Mouse (Mus musculus): ENCODE measurements around the gene Hoxa4. TPM values are rescaled to one million over a fixed set of nuclear protein-coding genes. Genes with fewer than 3 reads are reported as not detected.
A peak's percentile ranks its signal among the peaks of the same experiment; 100 is the strongest.

Gene Hoxa4
- total and polyA plus RNA-seq, 2 experiments from 2014 or later = 0.22 TPM; not detected in 1

- H3K4me2 ChIP-seq (ENCODE audit: low read depth, low read length, poor library complexity, severe bottlenecking) = no peak overlapping the region
- no peaks in the 10 kb centered on the region for H3K36me3 ChIP-seq (ENCODE audit: insufficient read depth, low read length)
- peaks cover 81% of the 10 kb centered on the region for H3K27me3 ChIP-seq (ENCODE audit: insufficient read depth, low read length)
- H3K4me1 ChIP-seq (ENCODE audit: insufficient read depth, low read length) = peaks cover 2% of the 10 kb centered on the region; the same call in 1 of the 2 replicates
- no peak overlapping the region for H3K27ac ChIP-seq (ENCODE audit: low read depth, low read length)
- H3K4me3 ChIP-seq (ENCODE audit: low read depth, low read length) = peak overlapping the region; percentile 13; the same call in 1 of the 2 replicates
- ATAC-seq (ENCODE audit: low FRiP score) (no peak), DNase-seq (ENCODE audit: low spot score) (no peak)
- H3K9ac ChIP-seq (replicated peaks; ENCODE audit: low read length, poor library complexity, severe bottlenecking) = no peak overlapping the region
- 3% methylated on average over 17 of the region's 17 CpGs for WGBS
- H3K9me3 ChIP-seq (ENCODE audit: low read length) = no peaks in the 10 kb centered on the region
- TF ChIP-seq CTCF (IDR thresholded peaks at IDR 0.05) = no peak
These were observed 28.1 kb downstream of the Hoxa4 start for GRCm38 (mm10) chr6:52163366-52164031.

- WGBS = 2% methylated on average over 14 of the region's 14 CpGs
- DNase-seq (ENCODE audit: low spot score) (no peak), ATAC-seq (ENCODE audit: low FRiP score) (no peak)
- H3K4me2 ChIP-seq (ENCODE audit: low read depth, low read length, poor library complexity, severe bottlenecking) = no peak overlapping the region
- no peak overlapping the region for H3K4me3 ChIP-seq (ENCODE audit: low read depth, low read length)
- no peaks in the 10 kb centered on the region for H3K9me3 ChIP-seq (ENCODE audit: low read length)
- no peak overlapping the region for H3K27ac ChIP-seq (ENCODE audit: low read depth, low read length)
- no peaks in the 10 kb centered on the region for H3K36me3 ChIP-seq (ENCODE audit: insufficient read depth, low read length)
- TF ChIP-seq CTCF (IDR thresholded peaks at IDR 0.05) = no peak
- H3K4me1 ChIP-seq (ENCODE audit: insufficient read depth, low read length) = peaks cover 5% of the 10 kb centered on the region; the same call in 1 of the 2 replicates
- peaks cover 86% of the 10 kb centered on the region for H3K27me3 ChIP-seq (ENCODE audit: insufficient read depth, low read length)
- H3K9ac ChIP-seq (replicated peaks; ENCODE audit: low read length, poor library complexity, severe bottlenecking) = no peak overlapping the region
These were observed 28.8 kb downstream of the Hoxa4 start for GRCm38 (mm10) chr6:52162611-52163365.

- no peaks in the 10 kb centered on the region for H3K9me3 ChIP-seq (ENCODE audit: low read length)
- peaks cover 5% of the 10 kb centered on the region; the same call in 1 of the 2 replicates for H3K4me1 ChIP-seq (ENCODE audit: insufficient read depth, low read length)
- TF ChIP-seq CTCF (IDR thresholded peaks at IDR 0.05) = no peak
- DNase-seq (ENCODE audit: low spot score) = no peak
- H3K4me3 ChIP-seq (ENCODE audit: low read depth, low read length) = no peak overlapping the region
- no peaks in the 10 kb centered on the region for H3K36me3 ChIP-seq (ENCODE audit: insufficient read depth, low read length)
- no peak for ATAC-seq (ENCODE audit: low FRiP score)
- H3K27me3 ChIP-seq (ENCODE audit: insufficient read depth, low read length) = peaks cover 82% of the 10 kb centered on the region
- H3K4me2 ChIP-seq (ENCODE audit: low read depth, low read length, poor library complexity, severe bottlenecking) = no peak overlapping the region
- H3K9ac ChIP-seq (replicated peaks; ENCODE audit: low read length, poor library complexity, severe bottlenecking) = no peak overlapping the region
- 3% methylated on average over 1 of the region's 1 CpGs for WGBS
- no peak overlapping the region for H3K27ac ChIP-seq (ENCODE audit: low read depth, low read length)
These were observed 29.5 kb downstream of the Hoxa4 start for GRCm38 (mm10) chr6:52162093-52162380.

GRCm38 (mm10) chr6:52161336-52162092 is 30.0 kb downstream of the Hoxa4 start:
- no peak for DNase-seq (ENCODE audit: low spot score)
- H3K4me3 ChIP-seq (ENCODE audit: low read depth, low read length) = no peak overlapping the region
- WGBS = 5% methylated on average over 8 of the region's 8 CpGs

GRCm38 (mm10) chr6:52160511-52161335 is 30.8 kb downstream of the Hoxa4 start:
- TF ChIP-seq CTCF (IDR thresholded peaks at IDR 0.05) = no peak
- WGBS = 2% methylated on average over 30 of the region's 30 CpGs
- no peaks in the 10 kb centered on the region for H3K36me3 ChIP-seq (ENCODE audit: insufficient read depth, low read length)
- H3K9me3 ChIP-seq (ENCODE audit: low read length) = no peaks in the 10 kb centered on the region
- H3K4me1 ChIP-seq (ENCODE audit: insufficient read depth, low read length) = peaks cover 5% of the 10 kb centered on the region; the same call in 1 of the 2 replicates
- no peak for DNase-seq (ENCODE audit: low spot score)
- no peak overlapping the region for H3K4me3 ChIP-seq (ENCODE audit: low read depth, low read length)
- H3K27ac ChIP-seq (ENCODE audit: low read depth, low read length) = no peak overlapping the region
- peak overlapping the region; percentile 12; the same call in 1 of the 2 replicates for H3K4me2 ChIP-seq (ENCODE audit: low read depth, low read length, poor library complexity, severe bottlenecking)
- H3K9ac ChIP-seq (replicated peaks; ENCODE audit: low read length, poor library complexity, severe bottlenecking) = no peak overlapping the region
- no peak for ATAC-seq (ENCODE audit: low FRiP score)
- peaks cover 81% of the 10 kb centered on the region for H3K27me3 ChIP-seq (ENCODE audit: insufficient read depth, low read length)

More at GRCm38 (mm10) chr6:52161336-52162092, 30.0 kb downstream of the Hoxa4 start:
- no peak overlapping the region for H3K9ac ChIP-seq (replicated peaks; ENCODE audit: low read length, poor library complexity, severe bottlenecking)
- no peak for TF ChIP-seq CTCF (IDR thresholded peaks at IDR 0.05)
- peaks cover 5% of the 10 kb centered on the region; the same call in 1 of the 2 replicates for H3K4me1 ChIP-seq (ENCODE audit: insufficient read depth, low read length)
- 0 out of 2 replicates have a peak overlapping the region, but pooled peaks have one; percentile 12 for H3K4me2 ChIP-seq (ENCODE audit: low read depth, low read length, poor library complexity, severe bottlenecking)
- no peaks in the 10 kb centered on the region for H3K36me3 ChIP-seq (ENCODE audit: insufficient read depth, low read length)
- ATAC-seq (ENCODE audit: low FRiP score) = no peak
- peaks cover 81% of the 10 kb centered on the region for H3K27me3 ChIP-seq (ENCODE audit: insufficient read depth, low read length)
- no peak overlapping the region for H3K27ac ChIP-seq (ENCODE audit: low read depth, low read length)
- no peaks in the 10 kb centered on the region for H3K9me3 ChIP-seq (ENCODE audit: low read length)

Data from midbrain, postnatal 0 days (tissue).